Mouse (Mus musculus): Measurements from ENCODE around the gene Gm19935. TPM values are rescaled to one million over a fixed set of nuclear protein-coding genes. Genes with fewer than 3 reads are reported as not detected.

Gene Gm19935
- total RNA-seq, 2 experiments from 2014 or later, result 0.47 to 0.73 TPM

DNA sequence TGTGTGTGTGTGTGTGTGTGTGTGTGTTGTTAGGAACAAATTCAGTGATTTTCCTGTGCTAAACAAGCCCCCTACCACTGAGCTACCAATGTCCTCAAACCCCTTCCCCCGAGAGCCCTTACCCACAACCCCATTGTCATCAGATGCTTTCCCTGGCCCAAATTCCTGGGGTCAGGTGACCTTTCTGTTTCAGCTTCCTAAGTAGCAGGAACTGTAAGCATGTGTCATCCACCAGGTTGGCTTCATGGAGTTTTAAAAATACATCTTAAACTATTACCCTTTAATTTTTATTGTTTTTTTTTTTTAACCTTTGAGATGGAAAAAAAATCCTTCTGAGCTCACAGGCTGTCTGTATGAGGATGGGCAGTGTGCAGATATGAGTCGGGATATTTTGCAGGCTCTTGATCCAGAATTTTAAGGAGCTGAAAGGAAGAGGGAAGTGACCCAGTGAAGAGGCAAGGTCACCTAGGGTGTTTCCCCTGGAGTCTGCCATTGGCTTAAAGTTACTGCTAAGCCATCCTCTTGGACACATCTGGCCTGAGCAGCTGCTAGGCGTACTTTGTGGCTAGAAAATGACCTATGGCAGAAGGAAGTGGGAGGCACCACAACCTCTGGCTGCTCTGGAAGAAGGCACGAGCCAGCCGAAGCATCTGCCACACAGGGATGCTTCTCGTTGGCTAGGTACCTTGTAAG lies 16.6 kb upstream of the Gm19935 start:
- intact Hi-C loops (cut with DNase I), result no loop called here

DNA sequence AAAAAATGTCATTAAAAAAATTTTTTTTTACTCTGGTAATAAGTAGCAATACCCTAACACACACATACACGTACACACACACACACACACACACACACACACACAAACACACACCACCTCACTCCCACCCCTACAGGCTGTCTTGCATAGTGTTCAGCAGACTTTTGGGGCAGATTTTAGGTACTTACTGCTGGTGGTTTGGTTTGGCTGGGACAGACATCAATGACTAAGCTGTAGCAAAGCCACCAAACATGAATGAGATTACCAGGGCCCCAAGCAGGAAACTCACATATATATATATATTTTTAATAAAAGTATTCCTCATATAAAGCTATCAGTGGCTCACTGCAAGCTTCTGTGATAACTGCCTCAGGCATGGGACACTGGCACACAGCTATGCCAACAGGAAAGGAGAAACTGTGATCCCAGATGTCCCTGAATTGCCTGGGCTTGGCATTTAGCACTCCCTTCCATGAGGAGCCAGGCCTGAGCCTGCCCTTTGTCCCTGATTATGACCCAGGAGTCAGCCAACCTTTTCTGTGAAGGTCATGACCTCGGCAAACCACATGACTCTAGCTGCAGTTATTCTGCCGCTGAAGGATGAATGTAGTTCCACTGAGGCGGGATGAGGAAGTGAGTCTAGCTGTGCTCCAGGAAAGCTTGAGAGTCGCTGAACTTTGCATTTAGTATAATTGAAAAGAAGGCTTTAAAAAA lies 15.5 kb upstream of the Gm19935 start:
- no peak for DNase-seq (ENCODE audit: extremely low spot score in 1 of 2, low spot score in 2 of 2)
- intact Hi-C loops (cut with DNase I), result no loop called here

More for the DNA sequence above, 16.6 kb upstream of the Gm19935 start:
- no peak for DNase-seq (ENCODE audit: extremely low spot score in 1 of 2, low spot score in 2 of 2)

- DNase-seq (ENCODE audit: extremely low spot score in 1 of 2, low spot score in 2 of 2), result no peak
- intact Hi-C loops (cut with DNase I), result no loop called here
These were observed 13.8 kb upstream of the Gm19935 start for GRCm38 (mm10) chr8:90830980-90831379.

GRCm38 (mm10) chr8:90829825-90830224 lies 12.6 kb upstream of the Gm19935 start:
- intact Hi-C loops (cut with DNase I), result loop anchor here (2.0 to 10.0 kb wide), 5 partner anchors 47 to 305 kb away; no protein-coding TSS in a partner anchor
- DNase-seq (ENCODE audit: extremely low spot score in 1 of 2, low spot score in 2 of 2), result no peak

- DNase-seq (ENCODE audit: extremely low spot score in 1 of 2, low spot score in 2 of 2), result no peak
- intact Hi-C loops (cut with DNase I), result loop anchor here (2.0 to 10.0 kb wide), 5 partner anchors 48 to 306 kb away; no protein-coding TSS in a partner anchor
These were observed 12.0 kb upstream of the Gm19935 start for GRCm38 (mm10) chr8:90828987-90829740.

DNA sequence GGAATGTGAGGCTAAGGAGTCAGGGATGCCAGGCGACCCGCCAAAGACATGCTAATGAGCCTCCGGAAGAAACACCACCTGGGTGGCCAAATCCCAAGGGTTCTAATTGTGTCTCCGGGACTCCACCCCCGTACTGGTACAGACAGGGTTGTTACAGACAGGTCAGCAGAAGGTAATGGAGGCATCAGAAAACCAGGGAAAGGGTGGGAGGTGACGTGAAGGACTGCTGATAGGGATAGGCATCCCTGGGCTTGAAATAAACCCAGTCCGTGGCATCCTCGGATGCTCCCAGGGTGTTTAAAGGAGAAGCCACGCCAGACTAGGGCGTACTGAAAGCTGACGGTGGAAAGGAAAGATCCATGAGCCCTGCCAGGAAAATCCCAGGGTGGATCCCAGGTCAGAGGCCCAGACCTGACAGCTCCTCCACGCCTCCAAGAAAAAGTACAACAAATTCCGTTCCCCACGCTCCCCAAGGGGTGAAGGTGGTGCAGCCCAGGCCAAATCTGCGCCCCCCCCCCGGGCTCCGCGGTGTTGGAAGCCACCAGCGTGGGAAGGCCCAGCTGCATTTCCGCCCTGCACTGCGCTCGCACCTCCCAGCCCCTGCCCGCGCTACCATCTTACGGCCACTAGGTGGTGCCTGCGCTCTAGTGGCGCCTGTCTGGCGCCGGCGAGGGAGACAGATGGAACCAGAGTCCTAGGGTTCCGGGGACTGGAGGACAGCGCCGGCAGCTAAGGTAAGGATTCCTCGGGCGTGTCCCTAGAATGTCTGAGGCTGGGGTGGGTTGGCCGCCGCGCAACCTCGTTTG lies 11.2 kb upstream of the Gm19935 start, which contains the start of gene Chd9:
Gene Chd9, plus strand, starts transcription at position 172 of the 806 bp plus-strand sequence.
- intact Hi-C loops (cut with DNase I), result loop anchor here (2.0 to 10.0 kb wide), 5 partner anchors 48 to 306 kb away; no protein-coding TSS in a partner anchor
- DNase-seq (ENCODE audit: extremely low spot score in 1 of 2, low spot score in 2 of 2), result peak; percentile 94 to 95

DNA sequence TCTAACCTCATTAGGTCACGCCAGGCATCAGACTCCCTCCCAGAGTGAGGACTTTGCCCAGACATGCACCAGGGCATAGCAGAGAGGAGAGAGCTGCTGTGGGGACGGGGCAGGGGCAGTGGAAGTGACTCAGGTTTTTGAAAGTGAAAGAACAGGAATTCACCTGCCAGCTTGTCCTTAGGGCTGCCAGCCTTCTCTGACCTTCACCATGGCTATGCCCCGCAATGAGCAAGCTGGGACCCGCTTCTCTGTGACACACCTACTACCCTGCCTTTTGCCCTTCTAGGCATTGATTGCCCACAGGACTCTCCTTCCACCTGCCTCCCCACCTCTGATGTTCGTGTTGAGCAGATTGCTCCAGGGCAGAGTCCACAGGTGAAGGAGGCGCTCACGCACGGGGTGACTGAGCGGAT lies 8.3 kb upstream of the Gm19935 start:
- no peak for DNase-seq (ENCODE audit: extremely low spot score in 1 of 2, low spot score in 2 of 2)
- intact Hi-C loops (cut with DNase I), result loop anchor here (5.0 to 10.0 kb wide), 2 partner anchors 192 to 309 kb away; no protein-coding TSS in a partner anchor

DNA sequence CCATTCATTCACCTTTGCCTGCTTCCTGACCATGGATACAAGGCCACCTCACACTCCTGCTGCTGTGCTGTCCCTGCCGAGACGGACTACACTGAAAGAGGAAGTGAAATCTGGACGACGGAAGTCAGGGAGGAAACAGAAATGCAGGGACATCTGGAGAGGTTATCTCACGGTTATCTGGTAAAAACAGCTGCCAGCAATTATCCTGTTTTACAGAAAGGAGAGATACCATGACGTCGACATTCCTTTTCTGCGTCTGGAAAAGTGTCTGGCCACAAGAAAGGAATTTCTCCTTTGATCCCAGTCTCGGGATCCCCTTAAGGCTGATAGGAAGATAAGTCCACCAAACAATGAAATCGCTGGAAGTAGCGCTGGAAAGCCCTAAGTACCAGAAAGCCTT lies 5.2 kb upstream of the Gm19935 start:
- intact Hi-C loops (cut with DNase I), result loop anchor here (10.0 kb wide), 1 partner anchor 312 kb away; no protein-coding TSS in a partner anchor
- DNase-seq (ENCODE audit: extremely low spot score in 1 of 2, low spot score in 2 of 2), result no peak

- intact Hi-C loops (cut with DNase I), result loop anchor here (10.0 kb wide), 1 partner anchor 314 kb away; no protein-coding TSS in a partner anchor
- DNase-seq (ENCODE audit: extremely low spot score in 1 of 2, low spot score in 2 of 2), result no peak
These were observed 3.1 kb upstream of the Gm19935 start for GRCm38 (mm10) chr8:90820321-90820696.

DNA sequence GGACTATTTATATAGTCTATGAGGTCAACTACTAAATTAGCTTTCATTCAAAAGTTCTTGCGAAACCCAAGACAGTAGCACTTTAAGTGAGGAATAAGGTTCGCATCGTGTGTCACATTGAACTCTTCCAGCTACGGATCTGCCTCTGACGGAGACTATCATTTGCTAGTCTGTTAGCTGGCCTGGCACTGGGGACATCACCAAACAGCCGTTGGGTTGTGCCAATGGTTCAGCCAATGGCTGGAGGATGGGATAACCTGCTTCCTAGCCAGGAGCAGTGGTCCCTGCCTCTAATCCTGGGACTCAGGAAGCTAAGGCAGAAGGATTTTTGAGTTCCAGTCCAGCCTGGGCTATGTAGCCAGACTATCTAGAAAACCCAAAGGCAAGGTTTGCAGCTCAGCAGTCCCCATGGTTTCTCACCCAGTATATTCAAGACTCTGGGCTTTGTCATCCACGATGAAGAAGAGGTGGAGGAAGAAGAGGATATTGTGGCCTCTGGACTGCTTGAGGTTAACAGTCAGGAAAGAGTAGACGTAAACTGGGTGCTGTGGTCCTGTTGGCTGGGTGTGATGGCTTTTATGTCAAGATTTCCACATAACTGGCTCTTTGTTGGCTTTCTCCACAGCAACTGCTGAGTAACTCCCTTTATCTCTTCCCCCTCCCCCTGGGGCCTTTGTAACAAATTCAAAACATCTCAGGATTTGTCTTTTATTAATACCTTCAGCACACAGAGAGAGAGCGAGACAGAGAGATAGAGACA lies 2.5 kb upstream of the Gm19935 start:
- intact Hi-C loops (cut with DNase I), result loop anchor here (10.0 kb wide), 1 partner anchor 315 kb away; no protein-coding TSS in a partner anchor
- no peak for DNase-seq (ENCODE audit: extremely low spot score in 1 of 2, low spot score in 2 of 2)

- DNase-seq (ENCODE audit: extremely low spot score in 1 of 2, low spot score in 2 of 2), result no peak
- intact Hi-C loops (cut with DNase I), result no loop called here
These were observed 921 bp downstream of the Gm19935 start for GRCm38 (mm10) chr8:90816061-90816882.

- intact Hi-C loops (cut with DNase I), result no loop called here
- no peak for DNase-seq (ENCODE audit: extremely low spot score in 1 of 2, low spot score in 2 of 2)
These were observed 3.4 kb downstream of the Gm19935 start for GRCm38 (mm10) chr8:90813602-90814320.

DNA sequence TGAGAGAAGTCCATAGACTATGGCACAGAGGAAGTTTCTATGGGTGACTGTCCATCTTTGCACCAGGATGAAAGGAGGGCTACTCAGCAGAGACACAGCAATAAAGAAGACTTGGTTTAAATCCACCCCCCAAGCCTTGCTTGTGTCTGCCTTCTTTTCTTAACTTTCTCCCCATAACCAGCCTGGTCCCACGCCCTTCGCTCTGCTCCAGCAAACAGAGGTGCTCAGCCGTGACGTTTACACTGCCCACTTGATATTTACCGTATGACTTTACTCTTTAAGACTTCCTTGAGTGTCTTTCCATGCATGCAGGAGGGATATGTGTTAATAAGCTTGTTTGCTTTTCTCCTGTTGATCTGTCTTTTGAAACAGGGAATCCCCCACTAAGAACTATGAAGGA lies 17.7 kb downstream of the Gm19935 start:
- no peak for DNase-seq (ENCODE audit: extremely low spot score in 1 of 2, low spot score in 2 of 2)
- intact Hi-C loops (cut with DNase I), result no loop called here

DNA sequence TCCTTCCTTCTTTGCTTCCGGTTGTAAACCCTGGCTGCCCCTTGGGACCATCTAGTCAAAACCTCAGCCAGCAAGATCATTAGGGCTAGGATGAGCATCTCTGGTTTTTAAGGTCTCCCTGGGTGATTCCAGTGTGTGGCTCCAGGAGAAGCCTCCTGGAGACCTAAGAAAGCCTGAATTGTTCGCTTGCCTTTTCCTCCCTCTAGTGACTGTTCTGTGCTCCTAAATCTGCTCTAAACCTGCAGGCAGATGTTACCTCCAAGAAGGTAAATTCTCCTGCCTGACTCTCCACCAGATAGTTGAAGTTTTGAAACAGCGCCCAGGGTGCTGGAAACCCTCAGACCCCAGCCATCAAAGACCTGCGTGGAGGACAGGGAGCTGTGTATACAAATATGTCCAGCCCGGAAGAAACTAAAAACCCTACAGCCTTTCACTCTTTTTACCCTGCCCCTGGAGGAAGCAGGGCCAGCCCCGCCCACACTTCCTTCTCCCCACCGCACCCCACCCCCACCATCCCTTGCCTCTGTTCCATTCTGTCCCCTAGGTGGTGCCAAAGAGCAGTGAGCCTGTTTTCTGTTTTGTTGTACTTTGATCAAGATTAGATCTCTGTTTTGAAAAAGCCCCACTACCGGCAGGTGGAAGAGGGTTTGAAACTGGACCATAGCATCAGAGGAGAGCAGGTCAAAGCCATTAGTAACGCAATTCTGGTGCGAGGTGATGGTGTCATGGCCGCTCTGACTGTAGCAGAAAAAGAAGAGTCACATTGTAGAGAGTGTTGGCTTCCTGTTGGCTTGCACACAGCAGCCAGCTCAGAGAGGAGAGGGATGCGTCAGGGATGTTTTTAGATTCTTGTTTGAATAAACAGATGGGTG lies 22.0 kb downstream of the Gm19935 start:
- intact Hi-C loops (cut with DNase I), result loop anchor here (5.0 kb wide), 2 partner anchors 88 to 793 kb away; no protein-coding TSS in a partner anchor
- DNase-seq (ENCODE audit: extremely low spot score in 1 of 2, low spot score in 2 of 2), result peak in 1 of 2 experiments; percentile 79

DNA sequence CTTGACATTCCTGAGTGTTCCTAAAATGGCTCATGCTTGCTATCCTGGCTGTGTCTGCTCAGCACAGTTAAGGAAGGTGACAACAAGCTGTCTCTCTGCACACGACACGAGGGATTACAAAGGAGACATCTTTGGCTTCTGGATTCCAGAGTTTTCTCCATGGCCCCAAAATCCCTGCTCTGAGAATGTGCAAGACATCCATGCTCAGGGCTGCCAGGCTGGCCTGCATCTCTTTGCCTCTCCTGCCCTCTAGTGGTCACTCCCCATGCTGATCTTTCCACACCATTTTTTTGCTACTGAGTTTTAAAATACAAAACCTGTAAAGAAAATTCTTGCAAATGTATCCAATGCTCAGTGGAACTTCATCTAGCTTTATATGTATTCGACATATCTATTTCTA lies 23.5 kb downstream of the Gm19935 start:
- intact Hi-C loops (cut with DNase I), result loop anchor here (2.0 to 5.0 kb wide), 3 partner anchors 86 to 945 kb away; no protein-coding TSS in a partner anchor

More for the DNA sequence above, 23.5 kb downstream of the Gm19935 start:
- peak; percentile 82 for DNase-seq (ENCODE audit: extremely low spot score in 1 of 2, low spot score in 2 of 2)
